Mouse (Mus musculus): Measurements from ENCODE around the gene Card10.

Card10 gene

DNA sequence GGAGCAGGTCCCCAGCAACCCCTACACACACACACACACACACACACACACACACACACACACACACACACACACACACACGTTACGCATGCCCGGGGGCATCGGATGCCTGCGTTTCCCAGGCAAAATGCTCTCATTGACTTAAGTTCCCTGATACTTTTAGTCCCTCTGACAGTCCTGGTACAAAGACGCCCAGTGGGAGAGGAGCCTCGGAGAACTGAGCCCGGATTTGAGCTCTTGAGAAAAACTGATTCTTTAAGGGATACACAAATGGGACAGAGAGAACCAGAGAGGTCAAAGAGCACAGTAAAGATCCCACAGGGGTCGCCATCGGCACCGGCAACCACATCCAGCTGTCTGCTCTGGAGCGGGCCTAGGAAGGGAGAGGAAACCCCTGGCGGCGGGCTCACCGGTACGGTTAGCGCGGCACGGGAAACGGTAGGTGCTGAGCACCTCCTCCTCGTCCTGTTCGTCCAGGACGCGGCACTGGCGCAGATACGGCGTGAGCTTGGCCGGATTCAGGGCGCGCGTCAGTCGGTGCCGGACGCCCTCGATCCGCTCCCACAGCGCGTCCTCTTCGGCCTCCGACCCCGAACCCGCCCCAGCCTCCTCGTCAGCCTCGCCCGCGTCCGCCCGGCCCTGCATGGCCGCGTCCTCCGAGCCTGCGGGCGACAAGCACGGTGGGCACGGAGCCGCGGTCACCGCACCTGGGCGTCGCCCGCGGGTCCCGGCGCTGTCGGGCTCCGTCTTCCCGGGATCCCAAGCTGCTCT is 686 bp downstream of the Card10 start:
- in situ Hi-C loops (cut with MboI): no loop called here

DNA sequence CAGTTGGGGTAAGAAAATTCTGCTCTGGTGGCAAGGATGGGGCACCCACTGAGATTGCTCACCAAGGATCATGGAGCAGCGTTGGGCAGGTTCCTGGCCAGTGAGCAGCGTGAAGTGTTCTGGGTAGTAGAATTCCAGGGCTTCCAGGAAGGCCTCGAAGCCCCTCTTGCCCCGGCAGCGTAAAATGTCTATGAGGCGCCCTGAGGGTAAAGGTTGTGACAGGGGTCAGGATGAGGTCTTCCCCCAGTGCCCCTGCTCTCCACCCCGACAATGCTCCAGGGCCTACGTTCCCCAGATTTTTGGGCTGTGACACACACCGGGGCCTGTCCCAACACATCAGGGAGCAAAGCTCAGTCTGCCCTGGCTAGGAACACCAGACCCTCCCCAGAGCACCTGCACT is 1.3 kb downstream of the Card10 start:
- in situ Hi-C loops (cut with MboI): no loop called here

DNA sequence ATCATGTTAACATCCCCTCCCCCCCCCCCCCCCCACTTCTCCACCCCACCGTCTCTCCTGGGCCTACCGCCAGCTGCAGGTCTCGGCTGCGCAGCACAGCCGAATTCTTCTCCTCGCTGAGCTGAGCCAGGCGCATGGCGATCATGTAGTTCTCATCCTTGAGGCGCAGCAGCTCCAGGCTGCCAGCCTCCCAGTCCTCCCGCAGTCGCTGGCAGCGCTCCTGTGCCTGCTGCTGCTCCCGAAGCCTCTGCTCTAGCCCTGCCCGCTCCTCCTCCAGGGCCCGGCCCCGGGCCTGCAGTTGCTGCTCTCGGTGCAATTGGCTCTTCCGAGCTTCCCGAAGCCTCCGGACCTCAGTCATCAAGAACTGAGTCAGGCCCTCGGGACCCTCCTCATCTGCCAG is 3.8 kb downstream of the Card10 start:
- in situ Hi-C loops (cut with MboI): no loop called here

DNA sequence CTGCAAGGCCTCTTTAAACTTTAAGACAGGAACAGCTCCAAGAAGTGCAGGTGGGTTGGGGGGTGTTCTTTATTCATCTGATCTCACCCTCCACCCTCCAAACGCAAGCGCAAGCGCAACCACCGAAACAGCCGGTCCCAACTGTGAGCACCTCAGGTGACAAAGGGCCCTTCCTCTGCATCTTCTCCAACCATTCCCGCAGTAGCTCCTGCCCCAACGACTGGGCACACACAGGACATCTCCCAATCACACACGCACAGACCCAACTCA is 5.8 kb downstream of the Card10 start:
- in situ Hi-C loops (cut with MboI): no loop called here

DNA sequence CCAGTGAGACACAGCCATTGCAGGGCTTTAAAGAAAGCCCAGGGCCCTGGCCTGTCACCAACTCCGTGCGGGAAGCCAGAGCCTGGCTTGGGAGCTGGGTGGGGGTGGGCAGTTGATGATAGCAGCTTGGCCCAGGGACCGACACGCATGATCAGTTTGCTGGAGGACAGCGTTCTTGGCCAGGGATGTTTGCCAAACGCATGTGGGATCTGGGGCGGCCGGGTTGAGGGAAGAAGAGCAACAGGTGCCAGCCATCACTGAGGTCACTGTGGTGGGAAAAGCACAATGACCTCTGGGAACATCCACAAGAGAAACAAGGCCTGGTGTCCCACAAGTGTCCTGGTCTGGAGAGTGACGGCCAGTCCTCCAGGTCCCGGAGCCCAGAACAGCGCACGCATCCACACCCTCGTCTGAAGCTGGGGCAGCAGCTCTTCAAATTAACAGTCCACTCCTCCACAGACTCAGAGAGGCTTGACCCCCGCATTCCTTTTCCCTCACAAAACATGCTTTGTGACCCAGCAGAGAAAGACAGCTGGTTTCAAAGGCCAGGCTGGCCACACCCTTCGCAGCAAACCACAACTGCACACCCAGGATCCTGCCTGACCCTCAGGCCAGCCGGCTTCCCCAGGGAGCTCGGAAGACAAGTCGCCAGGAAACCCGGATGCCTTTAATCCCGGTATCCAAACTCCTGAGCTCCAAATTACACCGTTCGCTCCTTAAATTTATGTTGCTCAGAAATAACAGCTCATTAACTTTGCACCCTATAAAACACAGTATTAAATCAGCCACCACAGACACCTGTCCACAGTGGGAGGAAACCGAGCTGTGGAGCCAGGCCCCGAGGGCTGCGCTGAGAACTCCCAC is 6.4 kb downstream of the Card10 start:
- in situ Hi-C loops (cut with MboI): no loop called here

DNA sequence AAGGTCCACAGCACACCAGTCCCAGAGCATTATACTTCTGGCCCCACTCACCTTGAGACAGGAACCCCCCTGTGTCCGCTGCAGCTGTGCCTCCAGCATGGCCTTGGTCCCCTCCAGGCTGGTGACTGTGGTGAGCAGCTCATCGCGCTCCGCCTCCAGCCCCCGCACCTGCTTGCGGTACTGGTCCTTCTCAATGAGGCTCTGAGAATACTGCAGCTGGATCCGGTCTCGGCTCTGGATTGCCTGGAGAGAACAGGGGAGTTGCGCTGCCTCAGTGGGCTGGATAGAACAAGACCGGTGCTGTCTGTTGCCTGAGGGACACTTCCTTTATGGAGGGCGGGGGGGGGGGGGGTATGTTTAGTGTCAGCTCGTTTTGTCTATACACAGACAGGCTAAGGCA is 11.9 kb downstream of the Card10 start:
- in situ Hi-C loops (cut with MboI): no loop called here

DNA sequence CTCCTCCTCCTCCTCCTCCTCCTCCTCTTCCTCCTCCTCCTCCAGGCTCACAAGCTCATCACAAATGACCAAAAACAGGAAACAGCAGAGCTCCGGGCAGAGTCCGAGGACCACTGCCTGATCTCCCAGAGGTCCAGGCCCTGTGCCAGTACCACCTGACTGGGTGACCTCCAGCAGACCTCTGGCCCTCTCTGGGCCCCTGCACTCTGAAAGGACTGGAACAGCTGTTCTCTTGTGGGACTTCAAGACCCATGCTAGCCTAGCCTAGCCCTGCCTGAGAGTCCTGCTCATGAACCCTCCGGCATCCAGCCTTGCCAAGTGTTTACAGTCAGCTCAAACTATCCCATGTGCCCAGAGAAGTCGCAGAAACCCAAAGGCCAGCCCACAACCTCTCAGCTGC is 12.4 kb downstream of the Card10 start:
- in situ Hi-C loops (cut with MboI): no loop called here

DNA sequence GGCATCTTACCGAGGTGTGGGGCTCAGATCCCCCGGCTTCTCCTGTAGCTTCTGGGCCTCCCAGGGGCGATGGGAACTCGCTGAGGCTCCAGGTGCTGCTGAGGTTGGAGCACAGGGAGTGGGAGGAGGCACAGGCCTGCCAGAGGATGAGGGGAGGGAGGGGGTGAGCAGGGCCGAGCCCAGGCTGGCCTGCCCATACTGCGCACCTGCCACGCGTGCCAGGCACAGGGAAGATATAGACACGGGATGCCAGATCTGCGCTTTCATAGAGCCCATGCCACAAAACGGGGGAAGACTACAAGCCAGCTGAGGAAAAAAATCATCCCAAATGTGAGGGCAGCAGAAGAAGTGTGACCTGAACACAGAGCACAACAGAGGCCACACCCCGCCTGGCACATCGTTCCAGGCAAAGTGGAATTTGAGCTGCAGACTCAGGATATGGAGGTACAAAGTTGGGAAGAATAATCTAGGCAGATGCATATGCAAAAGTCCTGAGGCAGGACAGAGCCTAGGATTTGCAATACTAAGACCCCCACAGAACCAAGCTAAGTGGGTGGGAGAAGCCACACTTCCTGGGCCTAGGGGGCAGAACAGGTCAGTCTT is 13.0 kb downstream of the Card10 start:
- in situ Hi-C loops (cut with MboI): no loop called here

DNA sequence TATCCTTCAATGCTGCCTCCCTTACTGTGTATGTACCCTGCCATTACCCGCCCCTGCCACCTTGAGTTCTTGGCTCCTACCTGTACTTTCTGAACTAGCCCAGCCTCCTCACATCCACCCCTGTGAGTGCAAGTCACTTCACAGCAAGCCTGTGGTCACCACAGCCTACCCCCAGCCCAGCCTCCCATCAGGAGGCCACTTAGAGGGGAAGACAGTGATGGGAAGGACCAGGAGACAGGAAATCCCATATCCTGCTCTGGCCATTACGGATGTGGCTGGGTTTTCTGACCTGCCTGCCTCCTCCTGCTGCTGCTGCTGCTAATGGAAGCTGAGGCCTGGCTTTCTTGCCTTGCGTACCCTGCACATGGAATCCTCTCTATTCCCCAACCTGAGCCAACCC is 14.8 kb downstream of the Card10 start:
- in situ Hi-C loops (cut with MboI): no loop called here

DNA sequence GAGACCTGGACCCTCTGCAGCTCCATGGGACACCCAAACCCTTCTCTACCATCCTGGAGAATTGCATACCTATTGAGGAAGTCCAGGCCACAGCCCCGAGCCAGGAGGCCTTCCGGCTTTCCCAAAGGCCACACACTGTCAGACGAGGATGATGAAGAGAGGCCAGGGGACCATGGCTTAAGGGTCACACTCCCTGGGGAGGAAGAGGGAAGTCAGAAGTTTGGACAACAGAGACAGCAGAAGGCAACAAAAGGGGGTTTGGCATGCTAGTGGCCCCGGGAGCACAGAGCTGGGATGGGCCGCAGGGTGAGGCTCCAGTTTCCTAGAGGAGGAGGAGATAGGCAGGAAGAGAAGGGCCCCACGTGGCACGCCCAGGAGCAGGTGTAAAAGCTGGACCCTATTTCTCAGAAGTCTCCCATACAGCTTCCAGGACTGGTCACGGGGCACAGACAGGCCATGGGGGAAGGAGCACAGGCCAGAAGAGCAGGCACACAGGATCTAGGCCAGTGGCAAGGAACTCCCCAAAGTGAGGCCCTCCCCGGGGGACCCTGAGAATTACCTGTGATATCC is 15.5 kb downstream of the Card10 start:
- in situ Hi-C loops (cut with MboI): no loop called here

DNA sequence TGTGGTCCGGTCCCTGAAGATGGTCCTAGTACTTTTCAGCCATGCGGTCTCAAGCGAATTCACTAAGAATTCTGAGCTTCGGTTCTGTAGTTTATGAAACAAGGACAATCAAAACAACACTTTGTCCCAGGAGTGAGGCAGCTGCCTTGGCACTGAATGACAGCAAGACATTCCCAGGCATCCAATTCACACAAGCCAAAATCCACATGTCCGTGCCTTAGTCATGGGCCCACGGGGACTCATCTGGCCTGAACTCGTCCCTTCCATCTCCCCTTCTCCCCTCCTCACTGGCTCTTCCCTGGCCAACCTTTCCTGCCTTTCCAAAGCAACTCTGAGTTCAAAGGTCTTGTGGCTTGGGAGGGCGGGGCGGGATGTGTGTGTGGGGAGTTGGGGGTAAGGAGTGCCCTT is 16.4 kb downstream of the Card10 start:
- in situ Hi-C loops (cut with MboI): no loop called here

DNA sequence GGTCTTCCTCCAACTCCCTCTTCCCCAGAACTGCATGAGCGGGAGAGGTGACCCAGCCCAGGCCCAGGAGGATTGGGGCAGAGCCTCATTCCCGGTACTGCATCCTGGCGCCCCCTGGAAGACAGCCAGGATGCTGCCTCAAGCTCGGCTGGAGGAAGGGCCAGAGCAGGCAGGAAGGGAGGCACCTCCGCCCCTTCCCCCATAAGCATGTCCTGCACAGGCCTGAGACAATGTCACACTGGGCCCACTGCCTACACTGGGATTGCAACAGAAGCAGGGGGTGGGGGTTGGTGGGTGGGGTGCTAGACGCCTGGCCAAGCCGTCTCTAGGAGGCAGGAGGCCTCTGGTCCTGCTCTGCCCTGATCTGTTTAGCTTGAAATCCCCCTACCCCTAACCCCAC is 16.9 kb downstream of the Card10 start:
- in situ Hi-C loops (cut with MboI): no loop called here

DNA sequence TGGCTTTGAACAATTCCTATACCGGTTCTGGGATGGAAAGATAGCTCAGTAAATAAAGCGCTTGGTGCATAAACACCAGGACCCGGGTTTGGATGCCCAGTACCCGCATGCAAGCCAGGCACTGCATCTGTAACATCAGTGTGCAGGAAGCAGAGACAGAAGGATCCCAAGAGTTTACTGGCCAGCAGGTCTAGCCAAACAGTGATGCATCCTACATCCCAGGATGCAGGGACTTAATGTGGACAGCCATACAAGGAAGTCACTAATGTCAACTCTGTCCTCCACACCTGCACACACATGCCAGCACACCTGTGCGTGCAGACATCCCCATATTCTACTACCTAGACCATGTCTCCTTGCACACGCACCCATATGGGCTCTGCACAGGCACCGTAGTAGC is 17.6 kb downstream of the Card10 start:
- in situ Hi-C loops (cut with MboI): no loop called here

DNA sequence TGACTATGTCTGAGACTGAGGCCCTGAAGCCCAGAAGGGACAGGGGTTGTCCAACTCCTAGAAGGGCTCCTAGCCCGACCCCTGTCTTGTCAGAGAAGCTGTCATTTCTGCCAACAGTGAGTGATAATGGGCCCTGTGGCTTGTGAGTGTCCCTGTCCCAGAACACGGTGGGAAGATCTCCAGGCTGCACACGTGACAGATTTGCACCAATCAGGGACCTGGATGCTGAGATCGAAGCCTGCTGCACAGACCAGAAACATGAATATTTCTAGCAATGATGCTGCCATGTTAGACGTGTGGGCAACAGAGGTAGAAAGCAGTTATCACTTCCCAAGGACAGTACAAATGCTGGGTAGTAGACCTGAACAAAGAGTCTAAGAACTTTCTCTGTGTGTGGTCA is 18.3 kb downstream of the Card10 start:
- in situ Hi-C loops (cut with MboI): no loop called here

DNA sequence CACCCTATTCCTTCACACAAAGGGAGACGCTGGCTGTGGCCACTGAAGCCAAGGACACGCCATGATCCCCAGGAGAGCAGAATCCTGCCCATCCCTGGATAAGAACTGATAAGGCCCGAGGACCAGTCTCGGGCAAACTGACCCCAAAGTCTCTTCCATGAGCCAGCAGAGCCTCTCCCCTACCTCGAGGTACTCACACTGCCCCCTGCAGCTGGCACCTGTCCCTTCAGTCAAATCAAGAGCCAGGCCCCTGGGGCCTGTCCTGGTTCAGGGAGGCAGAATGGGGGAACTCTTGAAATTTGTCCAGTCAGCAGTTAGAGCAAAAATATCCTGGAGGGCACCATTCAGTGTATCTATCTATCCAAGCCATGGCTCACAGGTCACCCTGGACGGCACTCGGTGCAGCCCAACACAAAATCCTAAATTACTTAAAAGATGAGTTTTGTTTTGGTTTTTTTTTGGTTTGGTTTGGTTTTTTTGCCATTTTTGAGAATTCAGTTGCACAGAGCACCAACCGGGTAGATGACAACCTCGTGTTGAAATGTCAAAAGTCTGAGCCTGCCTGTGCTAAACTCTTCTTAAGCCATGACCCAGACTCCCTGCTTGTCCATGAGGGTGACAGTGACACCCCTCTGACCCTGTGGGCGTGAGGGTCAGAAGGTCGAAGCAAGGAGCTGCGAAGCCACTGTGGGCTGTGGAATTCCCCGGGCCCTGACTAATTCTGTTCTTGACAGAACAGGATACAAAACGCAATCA is 20.3 kb downstream of the Card10 start:
- in situ Hi-C loops (cut with MboI): no loop called here

DNA sequence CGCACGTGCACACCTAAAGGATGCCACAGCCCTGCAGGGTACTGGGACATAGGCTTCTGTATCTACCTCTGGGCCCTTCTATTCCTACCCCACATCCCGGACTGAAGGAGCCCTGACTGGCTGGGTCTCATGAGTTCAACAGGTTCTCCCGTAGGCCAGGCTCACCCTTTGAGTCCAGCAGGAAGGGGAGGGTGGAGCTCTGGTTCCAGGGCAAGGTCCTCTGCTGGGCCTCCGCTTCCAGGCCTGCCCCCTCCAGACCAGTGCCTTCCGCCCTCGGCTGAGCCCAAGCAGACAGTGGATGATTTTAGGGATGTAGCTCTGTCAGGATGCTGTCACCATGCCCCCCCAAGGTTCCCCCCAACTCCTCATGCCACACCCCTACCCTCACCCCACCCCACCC is 21.9 kb downstream of the Card10 start:
- in situ Hi-C loops (cut with MboI): no loop called here

DNA sequence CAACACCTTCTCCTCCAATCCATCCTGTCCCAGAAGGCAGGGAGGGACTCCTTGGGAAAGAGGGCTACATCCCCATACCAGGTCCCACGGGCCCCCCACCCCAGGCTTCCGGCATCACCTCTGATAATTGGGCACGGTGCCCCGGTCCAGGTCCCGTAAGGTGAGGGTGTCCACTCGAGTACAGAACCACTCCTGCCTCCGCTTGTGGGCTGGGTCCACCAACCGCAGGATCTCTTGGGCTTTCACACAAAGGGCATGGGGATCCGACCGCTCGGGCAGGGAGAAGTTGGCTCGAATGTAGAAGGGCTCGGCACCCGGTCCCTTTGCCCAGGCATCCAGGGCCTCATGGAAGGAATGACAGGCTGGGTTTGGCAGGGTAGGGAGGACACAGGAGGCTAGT is 22.5 kb downstream of the Card10 start:
- in situ Hi-C loops (cut with MboI): no loop called here

DNA sequence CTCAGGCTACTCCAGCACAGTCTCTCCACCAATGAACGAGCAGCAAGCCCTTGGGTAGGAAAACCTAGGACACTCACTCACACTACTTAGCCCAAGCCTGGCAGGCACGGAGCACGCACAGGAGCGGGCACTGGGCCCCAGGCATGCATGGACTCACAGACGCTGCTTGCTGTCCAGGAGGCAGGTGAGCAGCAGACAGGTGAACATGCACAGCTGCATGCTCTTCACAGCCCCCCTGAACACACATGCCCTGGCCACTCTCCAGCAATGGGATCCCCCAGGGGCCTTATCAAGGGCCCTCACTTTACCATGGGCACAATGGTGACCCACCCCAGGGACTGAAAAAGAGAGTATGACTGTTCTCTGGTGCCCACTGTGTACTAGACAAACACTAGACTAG is 23.2 kb downstream of the Card10 start:
- in situ Hi-C loops (cut with MboI): no loop called here

DNA sequence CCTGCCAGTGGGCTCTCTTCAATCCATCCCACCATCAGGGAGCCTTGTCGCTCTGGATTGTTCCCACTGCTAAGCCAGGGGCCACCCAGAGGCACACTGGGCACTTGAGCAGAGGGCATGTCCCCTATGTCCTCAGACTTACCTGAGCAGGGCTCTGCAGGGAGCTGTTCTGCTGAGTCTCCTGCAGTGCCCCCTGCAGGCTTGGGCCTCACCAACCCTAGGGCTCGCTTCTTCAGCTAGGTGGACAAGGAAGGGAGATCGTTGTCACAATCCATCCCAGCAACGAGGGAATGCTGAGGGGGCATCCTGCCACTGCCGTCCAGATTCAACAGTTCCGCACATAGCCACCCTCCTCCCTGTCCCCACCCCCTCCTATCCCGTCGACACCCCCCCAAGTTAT is 23.6 kb downstream of the Card10 start:
- in situ Hi-C loops (cut with MboI): no loop called here

DNA sequence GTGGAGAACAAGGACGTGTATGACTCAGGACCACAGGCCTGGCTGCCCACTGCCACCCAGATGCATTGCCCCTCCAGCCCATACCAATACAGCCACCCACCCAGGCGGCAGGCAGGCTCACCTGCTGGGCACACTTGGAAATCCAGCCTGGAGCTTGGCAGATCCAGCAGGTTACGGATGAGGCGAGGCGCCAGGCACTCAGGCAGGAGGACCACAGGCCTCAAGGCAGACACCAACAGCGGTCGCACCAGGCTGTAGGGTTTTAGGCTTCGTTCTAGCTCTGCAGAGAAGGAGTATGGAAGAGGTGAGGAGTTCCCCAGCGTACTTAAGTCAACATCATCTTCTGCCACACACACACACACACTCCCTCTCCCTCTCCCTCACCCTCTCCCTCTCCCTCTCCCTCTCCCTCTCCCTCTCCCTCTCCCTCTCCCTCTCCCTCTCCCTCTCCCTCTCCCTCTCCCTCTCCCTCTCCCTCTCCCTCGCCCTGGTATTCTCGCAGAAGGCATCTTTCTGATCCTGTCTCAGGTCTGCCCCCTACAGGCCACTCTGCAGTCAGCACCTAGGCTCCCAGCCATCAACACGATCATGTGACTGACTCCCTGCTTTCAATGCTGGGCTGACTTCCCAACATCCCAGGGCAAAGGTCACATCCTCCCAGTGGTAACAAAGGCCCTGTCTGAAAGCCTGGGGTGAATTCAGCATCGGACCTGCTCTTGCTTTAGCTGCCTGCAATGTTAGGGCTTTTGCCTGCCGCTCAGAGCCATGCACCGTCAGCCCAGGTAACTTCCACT is 24.6 kb downstream of the Card10 start:
- in situ Hi-C loops (cut with MboI): no loop called here

DNA sequence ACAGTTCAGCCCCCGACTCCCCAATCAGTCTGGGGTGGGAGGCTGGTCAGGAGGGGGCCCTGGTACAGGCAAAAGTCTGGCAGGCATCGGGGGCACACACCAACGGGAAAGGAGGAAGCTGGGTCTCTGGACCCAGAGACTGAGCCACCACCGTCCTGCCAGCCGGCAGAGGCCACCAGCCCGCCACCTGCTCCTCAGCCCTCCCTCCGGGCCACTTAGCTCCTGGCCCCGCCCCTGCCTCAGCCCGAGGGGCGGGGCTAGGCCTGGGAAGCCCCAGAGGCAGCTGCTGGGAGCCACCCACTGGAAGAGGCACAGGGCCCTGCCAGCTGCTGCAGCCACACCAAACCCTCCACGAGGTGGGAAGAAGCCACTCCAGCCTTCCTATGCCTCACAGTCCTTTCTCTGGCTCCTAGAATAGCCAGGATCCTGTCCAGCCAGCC is 29.5 kb downstream of the Card10 start, which contains the start of gene Mfng:
TSS of gene Mfng (minus strand) at position 186 of the 440 bp plus-strand sequence.
- in situ Hi-C loops (cut with MboI): no loop called here
